Mouse (Mus musculus): ENCODE measurements around the gene Prpf31. TPM values are rescaled to one million over a fixed set of nuclear protein-coding genes. Genes with fewer than 3 reads are reported as not detected.
A peak's percentile ranks its signal among the peaks of the same experiment; 100 is the strongest.
"Not testable (repeated sequence)": the region's sequence is repeated elsewhere in the genome, so short reads cannot be mapped to it uniquely, and the experiment has no call there.

Prpf31 gene
- 100 to 1,000 TPM in 1 of 3 experiments, 10 to 100 TPM in 2; 82.2 to 102 (median 91.2) TPM for polyA plus RNA-seq (2017; shearing (Covaris generic))

DNA sequence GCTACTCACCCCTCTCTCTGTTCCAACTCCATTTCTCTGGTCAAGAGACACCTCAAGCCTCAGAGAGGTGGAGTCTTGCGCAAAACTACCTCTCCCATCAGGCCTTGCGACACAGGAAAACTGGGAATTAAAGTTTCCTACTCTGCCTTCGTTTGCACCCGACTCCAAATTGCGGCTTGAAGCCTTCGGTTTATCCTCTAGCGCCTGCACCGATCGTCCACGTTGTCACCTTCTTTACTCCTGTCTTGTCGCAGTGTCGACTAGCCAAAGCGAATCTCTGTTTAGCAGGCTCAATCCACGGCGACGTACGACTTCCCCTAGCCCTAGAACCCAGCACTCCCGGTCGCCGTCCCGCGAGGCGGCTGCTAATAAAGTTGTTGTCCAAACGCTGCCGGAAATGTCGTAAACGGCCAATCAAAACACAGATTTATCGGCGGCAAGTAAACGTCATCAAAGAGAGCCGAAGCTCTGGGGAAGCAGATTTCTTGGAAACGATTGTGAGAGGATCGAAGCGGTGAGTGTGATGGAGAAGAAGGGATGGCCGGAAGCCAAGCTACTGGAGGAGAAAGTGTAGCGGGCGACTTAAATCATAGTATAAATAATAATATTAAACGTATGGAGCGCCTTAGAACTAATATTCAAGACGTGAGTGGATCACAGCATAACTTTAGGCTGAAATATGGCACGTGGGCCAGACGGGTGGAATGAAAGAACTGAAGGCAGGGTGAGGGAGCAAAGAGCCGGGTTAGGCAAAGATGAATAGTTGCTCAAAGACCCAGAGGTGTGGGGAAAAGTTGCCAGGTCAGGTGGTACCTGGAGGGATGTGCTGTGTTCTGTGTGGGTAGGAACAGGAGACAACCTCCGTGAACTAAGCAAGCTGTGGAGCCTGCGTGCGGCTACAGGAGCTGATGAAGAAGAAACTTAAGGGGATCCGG is at the start of gene Prpf31, which contains the start of gene Tfpt:
Gene Prpf31, plus strand, starts transcription at position 443 of the 935 bp plus-strand sequence.
Gene Tfpt, minus strand, starts transcription at position 387 of the 935 bp plus-strand sequence.
- peak; percentile 88 for ATAC-seq

- ATAC-seq, result no peak
Observed at GRCm38 (mm10) chr7:3580029-3580428, 49.8 kb upstream of the Prpf31 start.

- no peak for ATAC-seq
Observed at GRCm38 (mm10) chr7:3585763-3586162, 44.0 kb upstream of the Prpf31 start.

- no peak for ATAC-seq
Observed at GRCm38 (mm10) chr7:3586255-3586654, 43.5 kb upstream of the Prpf31 start.

GRCm38 (mm10) chr7:3587292-3587691 is 42.5 kb upstream of the Prpf31 start:
- no peak for ATAC-seq

DNA sequence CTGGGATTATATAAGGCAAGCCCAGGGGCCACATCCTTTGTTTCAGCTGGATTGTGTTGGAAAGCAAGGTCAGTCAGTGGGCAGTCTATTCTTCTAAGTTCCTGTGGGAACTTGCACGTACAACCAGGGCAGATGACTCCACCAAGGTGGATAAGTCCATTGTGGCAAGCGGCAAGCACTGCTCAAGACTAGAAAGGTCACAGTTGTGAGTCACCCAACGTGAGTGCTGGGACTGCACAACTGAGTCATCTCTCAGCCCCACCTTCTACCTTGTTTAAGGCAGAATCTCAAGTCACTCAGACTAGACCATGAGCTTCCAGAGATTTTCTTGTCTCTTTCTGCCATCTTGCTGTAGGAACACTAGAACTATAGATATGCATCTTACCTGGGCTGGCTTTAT is 39.2 kb upstream of the Prpf31 start:
- no peak for ATAC-seq

DNA sequence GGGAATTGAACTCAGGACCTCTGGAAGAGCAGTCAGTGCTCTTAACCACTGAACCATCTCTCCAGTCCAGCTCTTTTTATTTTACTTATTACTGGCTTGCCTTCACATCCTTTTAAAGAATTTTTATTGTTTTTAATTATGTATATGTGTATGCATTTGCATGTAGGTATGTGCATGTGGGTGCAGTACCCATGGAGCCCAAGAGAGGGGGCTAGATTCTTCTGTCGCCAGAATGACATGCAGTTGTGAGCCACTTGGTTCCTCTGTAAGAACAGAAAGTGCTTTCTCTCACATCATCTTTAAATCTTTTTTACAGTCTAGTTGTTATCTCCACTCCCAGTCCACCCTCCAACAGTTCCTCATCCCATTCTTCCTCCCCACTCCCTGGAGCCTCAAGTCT is 38.3 kb upstream of the Prpf31 start:
- ATAC-seq, result no peak

DNA sequence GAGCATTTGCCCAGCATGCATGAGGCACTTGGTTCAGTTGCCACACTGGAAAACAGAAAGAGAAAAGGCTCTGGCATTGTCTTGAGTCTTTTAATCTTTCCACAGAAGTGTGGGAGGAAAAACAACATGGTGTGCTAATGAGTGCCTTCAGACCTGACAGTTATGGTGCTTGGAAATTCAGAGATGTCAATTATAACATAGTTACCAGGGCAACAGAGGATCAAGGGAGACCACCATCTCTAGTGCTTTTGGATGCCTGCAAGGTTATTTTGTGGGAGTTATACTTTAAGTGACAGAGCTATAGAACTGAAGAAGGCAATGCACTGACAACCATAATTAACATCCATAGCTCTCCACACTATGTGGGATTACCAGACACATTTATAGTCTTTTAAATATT is 35.9 kb upstream of the Prpf31 start:
- ATAC-seq, result no peak

DNA sequence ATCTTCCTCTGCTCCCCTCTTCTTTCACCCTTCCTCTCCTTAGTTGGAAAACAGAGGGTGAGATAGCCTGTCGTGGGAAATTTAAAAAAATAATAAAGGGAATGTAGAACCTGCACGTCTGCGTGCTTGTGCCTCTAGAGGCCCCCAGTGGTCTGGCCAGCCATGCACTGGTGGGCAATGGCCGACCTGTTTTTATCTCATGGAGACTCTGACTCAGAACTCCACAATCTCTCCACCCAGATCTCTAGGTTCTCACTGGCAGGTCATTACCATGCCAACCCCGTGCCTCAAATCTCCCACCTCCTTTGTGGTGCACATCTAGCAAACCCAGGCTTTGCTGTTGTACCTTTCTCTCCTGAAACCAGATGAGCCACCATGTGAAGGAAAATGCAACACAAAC is 35.1 kb upstream of the Prpf31 start:
- peak; percentile 50 for ATAC-seq

- ATAC-seq, result peak; percentile 79
Observed at GRCm38 (mm10) chr7:3595146-3595545, 34.6 kb upstream of the Prpf31 start.

DNA sequence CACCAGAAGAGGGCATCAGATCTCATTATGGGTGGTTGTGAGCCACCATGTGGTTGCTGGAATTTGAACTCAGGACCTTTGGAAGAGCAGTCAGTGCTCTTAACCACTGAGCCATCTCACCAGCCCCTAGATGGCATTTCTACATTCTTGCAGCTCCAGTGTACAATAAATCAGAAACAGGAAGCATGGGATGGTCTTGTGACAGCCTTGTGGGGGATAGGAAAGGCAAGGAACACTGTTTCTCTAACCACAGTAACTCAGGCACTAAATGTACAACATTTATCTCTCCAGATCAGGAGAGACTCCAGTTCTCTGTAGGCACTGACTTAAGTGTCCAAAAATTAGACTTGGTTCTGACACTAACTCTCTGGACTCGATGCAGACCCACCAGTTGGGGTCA is 32.0 kb upstream of the Prpf31 start:
- not testable (repeated sequence) for ATAC-seq

GRCm38 (mm10) chr7:3601119-3601518 is 28.7 kb upstream of the Prpf31 start:
- ATAC-seq, result peak; percentile 82

DNA sequence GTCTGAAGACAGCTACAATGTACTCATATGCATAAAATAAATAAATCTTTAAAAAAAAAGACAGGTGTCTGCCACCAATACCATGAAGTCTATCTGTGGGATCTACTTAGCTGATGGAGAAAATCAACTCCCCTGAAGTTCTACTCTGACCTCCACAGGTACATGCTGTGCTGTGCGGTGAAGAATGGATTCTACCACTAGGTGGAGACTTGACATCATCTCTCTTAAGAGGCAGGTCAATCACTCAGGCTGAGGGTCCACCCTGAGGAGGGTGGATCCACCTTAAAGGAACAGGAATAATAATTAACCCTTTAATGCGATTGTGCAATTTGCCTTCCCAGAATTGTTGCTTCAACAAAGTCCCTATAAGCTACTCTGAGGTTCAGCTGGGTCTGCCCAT is 23.0 kb upstream of the Prpf31 start:
- ATAC-seq, result no peak

DNA sequence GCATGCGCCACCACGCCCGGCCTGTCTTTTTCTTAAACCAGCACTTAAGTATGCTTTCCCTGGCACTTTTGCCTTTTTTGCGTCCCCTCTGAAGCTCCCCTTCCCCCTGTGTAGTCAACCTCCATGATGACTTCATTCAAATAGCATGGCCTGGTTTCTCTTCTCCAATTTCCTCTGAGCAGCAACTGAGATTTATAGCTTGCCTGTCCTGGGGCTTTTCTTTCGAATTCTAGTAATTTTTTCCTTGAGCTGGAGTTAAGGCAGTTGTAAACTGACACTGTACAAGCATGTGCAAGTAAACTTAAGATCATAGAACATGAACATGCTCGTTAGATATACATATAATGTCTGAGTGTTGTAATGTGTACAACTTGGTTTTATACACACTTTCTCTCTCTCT is 22.4 kb upstream of the Prpf31 start:
- no peak for ATAC-seq

- ATAC-seq, result no peak
Observed at GRCm38 (mm10) chr7:3608668-3609067, 21.1 kb upstream of the Prpf31 start.

DNA sequence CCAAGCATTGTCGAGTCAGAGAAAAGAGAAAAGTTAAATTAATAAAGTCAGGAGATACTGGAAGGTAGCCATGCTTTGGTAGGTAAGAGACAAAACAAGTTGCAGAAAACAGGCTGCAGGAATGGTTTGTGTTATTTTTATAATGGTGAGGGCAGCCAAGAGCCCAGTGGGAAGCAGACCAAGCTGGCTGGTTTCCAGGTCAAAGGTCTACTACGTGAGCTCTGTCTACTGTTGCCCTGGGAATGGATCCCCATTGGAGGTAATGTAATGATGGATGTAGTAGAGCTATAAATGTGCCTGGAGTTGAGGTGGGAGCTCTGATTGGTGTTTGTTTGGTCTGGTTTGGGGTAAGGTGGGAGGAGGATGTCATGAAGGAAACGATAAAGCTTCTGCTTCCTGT is 20.7 kb upstream of the Prpf31 start:
- ATAC-seq, result no peak

- no peak for ATAC-seq
Observed at GRCm38 (mm10) chr7:3610437-3610836, 19.3 kb upstream of the Prpf31 start.

- no peak for ATAC-seq
Observed at GRCm38 (mm10) chr7:3611006-3611405, 18.8 kb upstream of the Prpf31 start.

- no peak for ATAC-seq
Observed at GRCm38 (mm10) chr7:3614021-3614420, 15.8 kb upstream of the Prpf31 start.

DNA sequence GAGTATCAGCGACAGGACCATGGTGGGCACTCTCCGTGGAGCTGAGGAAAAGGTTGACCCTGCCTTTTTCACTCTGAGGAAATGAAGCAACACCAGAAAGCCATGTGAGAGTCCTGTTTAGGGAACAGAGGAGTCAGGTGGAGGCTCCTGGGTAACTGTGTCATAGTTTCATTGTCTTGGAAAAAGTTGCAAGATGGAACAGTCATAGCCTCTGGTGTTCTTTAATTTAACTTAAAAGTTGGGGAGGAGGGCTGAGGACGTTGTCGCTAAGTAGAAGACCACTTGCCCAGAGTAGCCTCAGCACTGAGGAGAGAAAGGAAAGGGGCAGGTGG is 13.8 kb upstream of the Prpf31 start, which contains the start of gene Oscar:
Gene Oscar, minus strand, starts transcription at position 101 of the 332 bp plus-strand sequence.
- ATAC-seq, result no peak

DNA sequence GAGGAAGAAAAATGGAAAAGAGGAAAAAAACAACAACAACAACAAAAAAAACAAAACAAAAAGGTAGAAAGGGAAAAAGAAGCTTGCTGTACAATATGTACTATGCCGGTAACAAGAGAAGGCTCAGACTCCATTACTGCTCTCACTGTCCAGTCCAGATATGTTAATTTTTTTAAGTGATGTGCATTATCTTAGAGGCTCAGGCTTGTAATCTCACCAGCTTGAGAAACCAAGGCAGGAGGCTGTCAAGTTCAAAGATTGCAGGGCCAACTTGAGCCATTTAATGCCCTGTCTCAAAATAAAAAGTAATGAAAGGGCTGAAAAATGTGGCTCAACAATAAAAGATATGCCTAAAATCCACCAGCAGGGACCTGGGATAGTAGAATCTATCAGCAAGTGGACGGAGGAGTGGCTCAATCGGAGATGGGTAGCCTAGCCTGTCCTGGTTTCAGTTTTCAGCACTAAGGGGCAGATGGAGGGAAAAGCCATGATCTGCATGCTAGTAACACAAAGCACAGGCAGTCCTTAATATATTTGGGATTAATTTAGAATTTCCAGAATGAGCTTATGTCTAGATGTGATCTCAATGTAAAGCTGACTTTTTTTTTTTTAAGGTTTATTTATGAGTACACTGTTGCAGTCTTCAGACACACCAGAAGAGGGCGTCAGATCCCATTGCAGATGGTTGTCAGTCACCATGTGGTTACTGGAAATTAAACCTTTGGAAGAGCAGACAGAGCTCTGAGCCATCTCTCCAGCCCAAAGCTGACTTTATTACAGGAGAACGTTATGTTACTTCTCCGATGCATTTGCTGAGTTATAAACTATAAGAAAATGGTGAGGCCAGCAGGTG is 13.2 kb upstream of the Prpf31 start:
- peak; percentile 41 for ATAC-seq

GRCm38 (mm10) chr7:3617242-3617995 is 12.4 kb upstream of the Prpf31 start, which contains the start of gene Ndufa3:
TSS of gene Ndufa3 (plus strand) at chr7:3617373.
- ATAC-seq, result peak; percentile 100

GRCm38 (mm10) chr7:3629030-3629429 is 755 bp upstream of the Prpf31 start:
- ATAC-seq, result no peak
